ENCODE assay signal across 18 mouse cellular contexts in genomic region chr10:98695371-98695725, GRCm38 (mm10).
"Had no signal": no experiment of that assay in that cellular context is flagged by ENCODE, and none has a peak within 500 bp of the region (broad histone marks: within the 10 kb centered on the region; RNA-seq: fewer than 3 reads in every experiment).

No protein-coding gene starts in this region.

- H3K9me3 ChIP-seq: liver, embryonic 15.5 days; lung, embryonic 15.5 days; midbrain, embryonic 13.5 days; midbrain, embryonic 15.5 days; neural tube, embryonic 12.5 days had no signal

- H3K27me3 ChIP-seq: liver, embryonic 15.5 days; lung, embryonic 15.5 days; megakaryocyte, embryonic 14.5 days; midbrain, embryonic 13.5 days; midbrain, embryonic 15.5 days; neural tube, embryonic 12.5 days had no signal

- H3K4me2 ChIP-seq: liver, embryonic 15.5 days; lung, embryonic 15.5 days; midbrain, embryonic 11.5 days; midbrain, embryonic 13.5 days; midbrain, embryonic 15.5 days; neural tube, embryonic 12.5 days had no signal

- H3K9ac ChIP-seq: liver, embryonic 15.5 days; liver, postnatal 0 days; lung, embryonic 15.5 days; midbrain, embryonic 13.5 days; midbrain, embryonic 15.5 days; neural tube, embryonic 12.5 days had no signal

- DNase-seq: liver, postnatal 0 days; lung, adult 2 months; lung, postnatal 14 days; lung, postnatal 36 days; right cerebral cortex, postnatal 14 days; spleen, adult 18-20 months; thymus, adult 18-20 months; thymus, postnatal 14 days; thymus, postnatal 36 days had no signal

- ATAC-seq: liver, postnatal 0 days; lung, postnatal 0 days; midbrain, embryonic 13.5 days; midbrain, embryonic 15.5 days had no signal

- H3K36me3 ChIP-seq: liver, embryonic 15.5 days; lung, embryonic 15.5 days; midbrain, embryonic 13.5 days; midbrain, embryonic 15.5 days; neural tube, embryonic 12.5 days had no signal

- H3K27ac ChIP-seq: liver, embryonic 15.5 days; lung, embryonic 15.5 days; macrophage; midbrain, embryonic 13.5 days; midbrain, embryonic 15.5 days; neural tube, embryonic 12.5 days had no signal

- H3K4me1 ChIP-seq: liver, embryonic 15.5 days; megakaryocyte, embryonic 14.5 days; midbrain, embryonic 13.5 days; midbrain, embryonic 15.5 days; neural tube, embryonic 12.5 days had no signal

- H3K4me3 ChIP-seq: liver, embryonic 15.5 days; lung, embryonic 15.5 days; megakaryocyte, embryonic 14.5 days; midbrain, embryonic 13.5 days; midbrain, embryonic 15.5 days; neural tube, embryonic 12.5 days had no signal
